17 mouse cellular contexts compared by ENCODE assay signal in the genomic region with DNA sequence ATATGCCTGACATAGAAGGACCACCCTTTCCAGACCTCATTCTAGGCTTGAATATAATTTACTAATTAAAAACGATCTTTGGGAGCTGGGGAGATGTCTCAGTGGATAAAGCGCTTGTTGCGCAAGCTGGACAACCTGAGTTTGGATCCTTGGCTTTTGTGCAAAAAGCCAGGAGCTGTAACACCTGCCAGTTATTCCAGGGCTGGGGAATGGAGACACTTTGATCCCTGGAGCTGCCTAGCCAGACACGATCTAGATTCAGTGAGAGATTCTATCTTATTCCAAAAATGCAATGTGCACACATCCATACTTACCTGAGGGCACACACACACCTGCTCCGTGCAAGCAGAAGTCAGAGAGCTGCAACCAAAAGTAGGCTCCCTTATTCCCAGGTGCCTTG. TPM values are rescaled to one million over a fixed set of nuclear protein-coding genes. Genes with fewer than 3 reads are reported as not detected.
"Had no signal": no experiment of that assay in that cellular context is flagged by ENCODE, and none has a peak within 500 bp of the region (broad histone marks: within the 10 kb centered on the region; RNA-seq: fewer than 3 reads in every experiment).

No protein-coding gene starts in this region.

- H3K4me3 ChIP-seq: neural tube, embryonic 13.5 days; neural tube, embryonic 15.5 days; stomach, embryonic 15.5 days had no signal

- H3K4me1 ChIP-seq: neural tube, embryonic 13.5 days; neural tube, embryonic 15.5 days; stomach, embryonic 15.5 days had no signal

- H3K9ac ChIP-seq: neural tube, embryonic 13.5 days; neural tube, embryonic 15.5 days; stomach, embryonic 15.5 days had no signal

- H3K27ac ChIP-seq: neural tube, embryonic 13.5 days; neural tube, embryonic 15.5 days; stomach, embryonic 15.5 days; stomach, postnatal 0 days had no signal

- H3K9me3 ChIP-seq: neural tube, embryonic 13.5 days; neural tube, embryonic 15.5 days; stomach, embryonic 15.5 days had no signal

- H3K4me2 ChIP-seq: neural tube, embryonic 13.5 days; neural tube, embryonic 15.5 days; stomach, embryonic 15.5 days had no signal

- DNase-seq: retina, postnatal 1 day; right cerebral cortex, adult 18-20 months; right cerebral cortex, postnatal 14 days; right cerebral cortex, postnatal 25 days; right cerebral cortex, postnatal 4 days; spleen, adult 18-20 months; thymus, adult 18-20 months; thymus, adult 2 months; thymus, postnatal 14 days; thymus, postnatal 25 days; thymus, postnatal 36 days; thymus, postnatal 4 days had no signal

- H3K27me3 ChIP-seq: neural tube, embryonic 13.5 days; neural tube, embryonic 15.5 days; stomach, embryonic 15.5 days had no signal

RNA-seq across cellular contexts. Expression of a gene that starts 23.3 kb away (rescaled TPM):
- total RNA-seq: neutrophil, adult 5-6 weeks had no signal
